Mouse (Mus musculus) brain, embryonic 18.5 days (tissue): ENCODE results near the gene Fars2.
"Not testable (repeated sequence)": the region's sequence is repeated elsewhere in the genome, so short reads cannot be mapped to it uniquely, and the experiment has no call there.

ENCODE experiments used
- DNase-seq: peaks from one replicate; pipeline ENCODE4 v3.0.0-alpha.2; 2012; ENCODE audit warnings: low read depth, low spot score

Fars2 gene

DNA sequence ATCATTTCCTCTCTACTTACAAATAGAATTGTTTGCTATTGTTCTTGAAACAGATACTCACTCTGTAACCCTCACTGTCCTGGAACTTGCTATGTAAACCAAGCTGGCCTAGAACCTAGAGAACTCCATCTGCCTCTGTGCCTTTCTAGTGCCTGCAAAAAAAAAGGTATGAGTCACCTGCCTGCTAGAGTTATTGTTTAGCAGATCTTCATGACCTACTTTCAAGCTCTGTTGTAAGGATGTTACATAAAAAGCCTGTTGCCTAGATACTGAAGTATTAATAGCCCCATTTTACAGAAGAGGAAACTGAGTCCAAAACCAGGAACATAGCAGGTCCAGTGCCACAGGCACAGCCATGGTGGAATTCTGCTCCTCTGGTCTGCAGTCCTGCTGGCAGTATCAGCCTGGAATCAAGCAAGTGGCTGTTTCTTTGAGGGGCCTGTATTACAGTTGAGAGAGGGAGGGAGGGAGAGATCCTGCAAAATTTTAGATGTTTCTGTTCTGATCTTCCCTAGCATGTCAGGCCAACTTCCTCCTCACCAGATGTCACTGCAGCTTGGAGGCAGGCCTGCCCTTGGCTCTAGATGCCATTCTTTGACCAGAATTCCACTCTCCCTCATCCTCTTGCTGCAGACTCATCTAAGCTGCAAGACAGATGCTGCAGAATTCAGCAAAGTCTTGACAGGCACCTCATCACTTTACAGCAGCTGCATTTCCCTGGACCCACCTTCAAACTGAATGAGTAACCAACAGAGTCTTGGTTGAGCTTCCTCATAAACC, 250.7 kb downstream of the Fars2 start:
- no peak for DNase-seq

DNA sequence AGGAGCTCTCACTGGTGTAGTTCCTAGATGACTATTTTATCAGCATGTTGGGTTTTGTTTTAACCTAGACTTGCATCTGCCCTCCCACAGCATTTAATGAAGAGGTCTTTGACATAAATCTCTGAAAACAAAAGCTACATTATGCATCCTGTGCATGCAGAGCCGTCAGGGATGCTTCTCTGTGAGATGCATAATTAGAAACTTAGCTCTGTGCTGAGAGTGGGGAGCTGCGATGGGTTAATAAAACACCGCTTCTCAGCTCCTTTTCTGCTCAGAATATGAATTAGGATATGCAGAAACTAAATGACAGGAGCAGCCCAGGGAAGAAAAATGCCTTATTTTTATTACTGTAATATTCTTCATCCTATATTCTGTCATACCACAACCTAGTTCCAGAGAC, 251.6 kb downstream of the Fars2 start:
- peak; percentile 6 for DNase-seq

DNA sequence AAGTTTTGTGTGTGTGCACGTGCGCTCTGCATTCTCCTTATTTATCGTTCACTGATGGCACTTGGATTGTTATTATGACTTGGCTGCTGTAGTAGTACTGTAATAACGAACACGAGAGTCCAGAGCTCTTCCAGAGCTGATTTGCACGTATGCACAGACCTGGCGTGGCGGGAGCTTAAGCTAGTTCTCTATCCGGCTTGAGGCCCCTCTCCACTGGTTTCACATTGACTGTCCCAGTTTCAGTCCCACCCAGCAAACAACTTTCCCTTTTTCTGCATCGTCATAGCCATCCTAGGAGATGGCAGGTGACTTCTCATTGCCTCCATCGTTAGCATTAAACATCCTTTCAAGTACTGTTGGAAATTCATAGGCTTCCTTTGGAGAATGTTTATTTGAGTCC, 252.2 kb downstream of the Fars2 start:
- no peak for DNase-seq

DNA sequence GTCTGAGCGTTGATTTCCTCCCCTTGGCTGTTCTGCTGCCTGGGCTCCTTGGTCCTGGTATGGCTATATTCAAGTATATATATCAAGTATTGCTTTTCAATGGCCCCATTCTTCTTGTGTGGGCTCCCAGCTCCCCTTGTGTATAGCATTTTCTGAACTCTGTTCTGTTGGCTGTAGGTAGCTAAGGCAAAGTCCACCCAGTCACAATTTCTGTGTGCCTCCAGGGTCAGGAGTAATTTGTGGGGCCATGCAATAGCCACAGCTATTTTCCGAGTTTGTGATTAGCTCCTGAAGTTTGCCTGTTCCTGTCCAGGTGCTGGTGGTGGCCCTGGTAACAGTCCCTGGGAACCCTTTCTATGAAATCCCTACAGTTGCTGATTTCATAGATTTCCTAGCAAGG, 266.0 kb downstream of the Fars2 start:
- DNase-seq: no peak

DNA sequence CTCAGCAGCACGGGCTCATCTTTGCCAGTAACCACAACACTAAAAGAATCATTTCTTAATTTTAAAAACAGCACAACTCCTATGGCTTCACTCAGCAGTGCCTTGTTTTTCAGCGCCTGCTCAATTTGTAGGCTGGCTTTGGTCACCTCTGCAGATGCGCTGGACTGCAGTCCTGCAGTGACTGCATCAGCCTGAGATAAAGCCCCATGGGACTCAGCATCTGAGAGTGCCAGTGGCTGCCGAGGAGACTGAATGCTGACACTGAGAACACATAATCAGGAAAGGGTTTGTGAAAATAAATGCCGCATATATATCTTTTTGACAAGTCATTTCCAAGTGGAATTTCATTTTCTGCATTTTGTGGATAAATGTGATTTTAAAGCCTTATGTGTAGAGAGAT, 268.9 kb downstream of the Fars2 start:
- no peak for DNase-seq

DNA sequence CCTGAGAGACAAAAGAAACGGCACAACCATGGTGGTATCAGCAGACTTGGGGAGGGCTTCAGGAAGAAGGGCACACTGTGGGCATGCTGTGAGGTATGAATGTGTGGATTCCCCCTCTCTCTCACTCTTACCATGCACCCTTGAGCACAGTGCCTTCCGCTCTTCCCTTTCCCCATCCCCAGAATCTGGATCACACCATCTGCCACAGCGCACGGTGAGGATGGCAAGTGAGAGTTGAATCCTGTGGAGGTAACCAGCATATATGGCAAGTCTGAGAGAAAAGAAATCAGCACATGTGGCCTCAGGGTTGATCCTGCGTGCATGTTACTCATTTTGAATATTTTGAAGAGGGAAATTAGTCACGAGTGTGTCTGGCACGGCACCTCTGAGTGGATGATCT, 274.7 kb downstream of the Fars2 start:
- no peak for DNase-seq

DNA sequence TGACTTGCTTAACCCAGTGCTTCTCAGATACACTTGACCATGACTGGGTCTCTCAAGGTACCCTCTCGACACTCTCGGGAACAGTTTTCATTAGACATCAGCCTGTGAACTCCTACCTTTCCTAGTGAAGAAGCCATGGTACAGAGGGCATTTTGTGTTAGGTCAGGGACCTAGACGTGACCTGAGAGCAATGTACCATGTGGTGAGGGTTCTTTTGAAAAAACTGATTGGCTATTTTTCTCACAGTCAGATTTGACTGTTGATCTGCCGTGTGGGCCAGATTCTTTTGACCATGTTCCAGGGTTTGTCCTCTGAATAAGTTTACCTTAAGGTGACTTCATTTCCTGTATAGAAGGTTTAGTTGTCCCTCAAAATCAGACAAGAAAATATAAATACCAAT, 275.5 kb downstream of the Fars2 start:
- DNase-seq: no peak

DNA sequence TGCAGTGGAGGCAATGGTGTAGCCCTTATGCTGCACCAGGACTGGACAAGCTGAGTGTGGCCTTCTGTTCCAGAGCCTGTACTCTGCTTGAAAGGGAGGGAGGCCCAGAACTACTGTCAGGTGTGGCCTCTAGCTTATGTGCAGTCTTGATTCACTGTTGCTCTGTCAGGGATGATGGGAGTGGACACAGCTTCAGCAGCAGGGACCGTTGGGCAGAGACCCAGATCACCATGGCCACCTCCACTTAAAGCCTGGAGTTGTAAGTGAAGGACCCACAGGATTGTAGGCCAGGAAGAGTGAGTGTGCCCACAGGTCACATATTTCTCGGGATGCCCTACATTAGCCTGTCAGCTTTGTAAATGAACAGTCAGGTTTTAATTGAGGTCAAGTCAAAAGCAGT, 283.8 kb downstream of the Fars2 start:
- DNase-seq: no peak

DNA sequence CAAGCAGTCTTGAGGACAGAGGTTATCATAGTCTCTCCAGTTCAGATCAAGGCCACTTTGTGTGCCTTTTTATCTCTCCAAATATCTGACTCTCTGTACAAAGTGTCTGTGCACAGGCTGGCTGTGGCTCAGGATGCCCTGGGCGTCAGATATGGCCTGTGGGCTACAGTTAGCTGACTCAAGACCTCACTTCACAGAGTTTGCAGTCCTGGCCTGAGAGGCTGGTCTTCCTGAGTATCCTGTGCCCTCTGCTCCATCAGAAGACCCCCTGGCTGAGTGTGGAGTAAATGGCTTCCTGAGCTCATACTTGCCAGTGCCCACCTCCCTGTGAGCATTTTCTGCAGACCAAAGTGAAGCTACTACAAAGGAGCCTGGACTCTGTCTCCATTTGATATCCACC, 296.1 kb downstream of the Fars2 start:
- no peak for DNase-seq

DNA sequence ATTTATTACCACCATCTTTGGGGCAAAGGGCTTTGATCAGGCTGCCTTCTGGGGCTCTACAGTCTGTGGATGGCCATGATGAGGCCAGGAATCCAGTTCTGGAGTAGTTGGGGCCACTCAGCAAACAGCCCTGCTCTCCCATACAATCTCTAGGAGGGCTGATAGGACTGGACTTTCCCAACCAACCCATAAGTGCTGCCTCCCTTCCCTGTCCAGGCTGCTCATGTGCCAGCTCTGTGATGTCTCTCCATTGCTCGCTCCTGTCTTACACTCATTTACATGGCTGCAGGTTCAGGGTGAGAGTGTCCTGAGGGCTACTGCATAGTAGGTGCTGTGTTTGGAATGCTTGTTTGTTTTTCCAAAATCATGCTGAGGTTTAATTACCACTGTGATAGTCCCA, 298.0 kb downstream of the Fars2 start:
- DNase-seq: no peak

DNA sequence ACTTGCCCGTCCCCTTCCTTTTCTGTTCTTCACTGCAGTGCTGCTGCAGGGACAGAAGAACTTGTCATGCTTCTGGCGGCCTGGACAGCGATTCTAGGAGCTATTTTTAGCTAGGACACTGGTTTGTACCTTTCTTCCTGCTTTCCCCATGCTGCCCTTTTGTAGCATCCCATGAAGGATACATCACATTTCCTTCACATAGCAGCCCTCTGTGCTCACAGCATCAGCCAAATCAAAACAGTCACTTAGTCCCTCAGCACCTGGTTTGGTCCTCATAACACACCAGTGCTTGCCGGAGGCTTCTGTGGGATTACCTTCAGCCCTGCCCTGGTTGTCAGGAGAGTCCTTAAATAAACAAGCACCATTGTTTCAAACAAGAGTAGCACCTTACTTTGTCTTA, 299.3 kb downstream of the Fars2 start:
- DNase-seq: no peak

DNA sequence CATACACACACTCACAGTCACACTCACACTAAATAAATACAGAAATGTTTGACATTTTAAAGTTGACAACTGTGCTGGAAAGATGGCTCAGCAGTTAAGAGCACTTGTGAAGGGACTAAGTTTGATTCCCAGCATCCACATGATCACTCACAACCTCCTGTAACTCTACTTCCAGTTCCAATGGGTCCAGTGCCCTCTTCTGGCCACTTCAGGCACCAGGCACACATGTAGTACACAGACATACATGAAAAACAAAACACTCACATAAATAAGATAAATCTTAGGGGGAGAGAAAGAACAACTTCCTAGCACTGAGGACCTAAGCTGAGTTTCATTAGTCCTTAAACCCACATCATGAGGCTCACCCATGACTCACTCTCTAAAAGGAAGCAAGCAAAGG, 302.1 kb downstream of the Fars2 start:
- no peak for DNase-seq

DNA sequence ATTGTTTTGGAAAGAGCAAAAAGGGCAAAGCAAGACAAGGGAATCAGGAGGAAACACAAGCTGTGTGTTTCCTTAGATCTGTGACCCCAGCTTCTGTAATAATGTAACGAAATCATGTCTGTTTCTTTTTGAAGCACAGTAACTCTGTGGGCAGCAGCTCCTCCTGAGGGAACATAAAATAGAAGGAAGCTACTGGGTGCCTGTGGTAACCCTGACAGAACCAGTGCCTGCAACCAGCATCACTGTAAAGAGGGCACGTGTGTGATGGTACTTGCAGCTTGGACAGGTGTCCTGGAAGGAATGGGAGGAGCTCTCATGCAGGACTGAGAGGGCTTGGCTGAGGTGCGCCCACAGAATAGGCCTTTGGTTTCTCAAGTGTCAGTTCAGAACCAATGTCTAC, 305.2 kb downstream of the Fars2 start:
- DNase-seq: no peak

DNA sequence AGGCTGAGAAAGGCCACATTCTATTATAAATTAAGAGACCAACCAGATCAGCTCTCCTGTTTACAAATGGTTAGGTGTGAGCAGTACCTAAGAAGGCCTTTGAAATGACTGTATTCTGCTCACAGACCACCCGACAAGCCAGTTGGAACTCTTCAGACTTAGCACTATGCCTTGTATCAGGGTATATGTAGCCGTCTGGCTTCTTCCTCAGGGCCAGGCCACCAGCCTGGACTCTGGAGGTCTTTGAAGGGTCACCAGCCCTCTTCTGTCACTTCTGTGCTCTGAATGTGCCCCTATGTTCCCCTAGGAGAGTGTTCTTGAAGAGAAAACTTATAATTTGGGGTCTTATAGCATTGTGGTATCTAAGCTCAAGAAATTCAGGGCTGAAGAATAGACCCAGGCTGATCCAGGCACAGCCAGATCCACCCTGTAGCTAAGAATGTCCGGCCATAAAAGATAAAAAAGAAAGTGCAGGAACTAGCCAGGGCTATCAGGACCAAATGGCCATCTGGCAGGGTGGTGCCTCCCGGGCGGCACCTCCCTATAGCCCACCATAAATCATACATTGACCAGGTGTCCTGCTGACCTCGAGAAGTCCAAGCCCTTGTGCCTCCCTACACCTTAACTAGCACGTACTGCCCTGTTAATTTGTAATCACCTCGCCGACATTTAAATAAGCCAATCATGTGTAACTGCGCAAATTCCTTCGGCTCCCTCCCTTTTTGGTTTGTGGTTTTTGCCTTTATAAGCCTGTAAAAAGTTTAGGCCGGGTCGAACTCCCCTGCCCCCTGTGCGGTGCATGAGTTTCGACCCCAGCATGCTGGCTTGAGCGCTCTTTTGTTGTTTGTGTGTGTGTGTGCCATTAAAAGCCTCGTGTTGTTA, 308.9 kb downstream of the Fars2 start:
- not testable (repeated sequence) for DNase-seq

DNA sequence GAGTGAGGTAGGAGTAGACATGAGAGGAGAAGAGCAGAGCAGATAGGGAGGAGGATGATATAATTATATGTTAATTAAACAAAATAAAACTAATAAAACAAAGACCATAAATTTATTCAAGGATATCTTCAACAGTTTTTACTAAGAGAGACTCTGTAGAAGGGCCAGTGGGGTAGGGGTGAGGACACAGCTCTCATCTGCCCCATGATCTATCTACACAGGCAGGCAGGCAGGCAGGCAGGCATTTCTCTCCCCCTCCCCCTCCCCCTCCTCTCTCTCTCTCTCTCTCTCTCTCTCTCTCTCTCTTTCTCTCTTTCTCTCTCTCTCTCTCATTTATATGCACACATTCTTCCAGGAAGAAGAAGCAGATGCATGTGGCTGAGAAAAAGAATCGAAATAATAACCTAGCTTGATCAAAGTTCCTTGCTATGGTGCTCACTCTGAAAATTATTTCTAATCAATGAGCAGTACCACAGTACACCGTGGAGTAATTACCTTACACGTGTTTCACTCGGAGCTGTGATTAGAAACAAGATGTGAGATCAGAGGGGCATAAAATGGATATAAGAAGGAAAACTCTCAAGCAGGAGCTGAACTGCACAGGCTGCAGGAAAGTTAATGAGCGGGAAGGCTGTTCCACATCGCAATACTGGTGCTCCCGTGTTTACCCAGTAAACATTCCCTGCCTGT, 312.4 kb downstream of the Fars2 start:
- DNase-seq: no peak

DNA sequence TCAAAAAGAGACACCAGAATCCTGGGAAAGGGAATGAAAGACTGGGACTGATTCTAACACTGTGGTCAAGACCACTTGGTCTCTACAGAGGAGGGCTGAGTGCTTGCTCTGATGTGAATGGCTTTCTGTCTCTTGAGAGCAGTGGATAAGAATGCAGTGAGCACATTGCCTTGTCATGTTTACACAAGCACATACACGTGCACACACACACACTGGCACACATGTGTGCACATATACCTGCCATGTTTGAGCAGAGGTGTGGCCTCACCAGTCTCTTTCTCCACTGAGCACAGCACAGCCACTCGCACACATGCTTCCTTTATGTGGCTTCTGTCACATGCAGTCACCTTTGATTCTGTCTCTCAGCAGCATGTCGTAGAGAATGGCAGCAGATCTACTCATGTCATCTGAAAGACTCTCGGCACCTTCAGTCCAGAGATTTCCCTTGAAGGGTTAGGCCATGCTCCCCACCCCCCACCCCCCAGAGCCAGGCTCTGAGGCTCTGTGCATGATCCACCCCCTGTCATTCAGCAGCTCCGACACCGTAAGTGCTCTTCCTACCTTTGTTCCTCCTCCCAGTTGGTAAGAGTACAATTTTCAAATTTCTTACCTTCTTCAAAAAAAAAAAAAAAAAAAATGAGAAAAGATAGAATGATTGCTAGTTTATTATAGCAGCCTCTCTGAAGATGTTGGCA, 313.4 kb downstream of the Fars2 start:
- no peak for DNase-seq

DNA sequence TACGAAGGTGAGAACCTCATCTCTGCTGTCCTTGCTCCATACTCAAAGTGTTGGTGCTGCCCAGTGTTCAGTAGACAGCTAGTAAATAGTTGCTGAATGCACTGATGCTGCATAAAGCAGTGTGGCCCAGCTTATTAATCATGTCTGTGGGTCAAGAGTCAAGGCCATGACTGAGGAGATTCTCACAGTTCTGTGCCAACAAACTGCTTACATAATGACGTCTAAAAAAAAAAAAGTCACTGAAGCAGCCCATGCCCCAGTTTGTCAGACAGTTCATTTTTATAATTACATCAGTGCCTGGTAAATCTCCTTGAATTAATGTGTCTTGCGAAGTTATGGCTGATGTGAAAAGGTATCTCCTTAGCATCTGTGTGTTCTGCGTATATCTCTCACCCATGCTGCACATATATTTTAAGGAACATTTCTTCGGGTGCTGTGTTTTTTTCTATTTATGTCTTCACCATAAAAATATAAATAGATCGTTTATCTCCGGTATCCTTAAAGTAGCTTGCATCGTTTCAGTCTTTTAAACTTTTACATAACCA, 314.8 kb downstream of the Fars2 start:
- DNase-seq: no peak

DNA sequence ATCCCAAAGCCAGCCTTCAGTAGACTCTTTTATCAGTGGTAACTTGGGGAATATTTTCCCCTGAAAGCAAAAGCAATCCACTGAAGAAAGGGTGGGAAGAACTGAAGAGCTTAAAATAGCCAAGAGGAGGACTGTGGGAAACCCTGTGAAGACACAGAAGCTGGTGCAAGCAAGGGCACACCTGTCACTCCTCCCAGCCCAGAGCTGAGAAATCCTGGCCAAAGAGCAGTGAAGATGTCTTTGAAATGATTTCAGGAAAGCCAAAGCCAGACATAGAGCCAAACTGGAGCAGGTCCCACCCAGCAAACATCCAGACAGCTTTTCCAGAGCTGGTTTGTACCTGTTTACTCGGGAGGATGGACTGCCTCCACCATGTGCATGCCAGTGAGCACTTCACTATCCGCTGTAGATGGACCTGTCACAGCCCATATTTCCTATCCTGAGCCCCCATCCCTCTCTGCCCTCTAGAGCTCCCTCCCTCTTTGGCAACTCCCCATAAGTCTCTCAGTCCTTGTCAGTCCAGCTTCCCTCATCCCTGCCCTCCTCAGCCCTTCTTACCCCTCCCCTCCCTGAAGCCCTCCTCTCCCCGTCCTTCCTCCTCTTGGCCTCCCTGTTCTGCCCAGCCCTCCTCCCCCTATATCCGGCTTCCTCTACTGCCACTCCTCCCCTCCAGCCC, 327.7 kb downstream of the Fars2 start:
- no peak for DNase-seq

DNA sequence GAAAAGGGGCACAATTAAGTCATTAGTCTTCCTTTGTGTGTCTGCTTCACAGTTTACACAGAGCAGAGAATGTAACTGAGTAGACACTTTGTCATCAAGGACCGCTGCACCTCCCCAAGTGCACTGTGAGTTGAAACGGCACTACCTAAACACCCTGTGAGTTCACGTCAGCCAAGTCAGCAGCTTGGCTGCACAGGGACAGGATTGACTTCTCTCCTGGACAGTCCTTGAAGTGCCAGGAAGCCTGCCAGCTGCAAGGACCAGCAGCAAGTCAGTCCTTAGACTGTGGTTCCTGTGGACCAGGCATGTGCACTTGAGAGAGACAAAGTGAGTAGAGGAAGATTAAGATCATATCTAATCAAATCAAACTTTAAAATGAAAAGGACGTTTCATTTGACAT, 330.7 kb downstream of the Fars2 start:
- no peak for DNase-seq

DNA sequence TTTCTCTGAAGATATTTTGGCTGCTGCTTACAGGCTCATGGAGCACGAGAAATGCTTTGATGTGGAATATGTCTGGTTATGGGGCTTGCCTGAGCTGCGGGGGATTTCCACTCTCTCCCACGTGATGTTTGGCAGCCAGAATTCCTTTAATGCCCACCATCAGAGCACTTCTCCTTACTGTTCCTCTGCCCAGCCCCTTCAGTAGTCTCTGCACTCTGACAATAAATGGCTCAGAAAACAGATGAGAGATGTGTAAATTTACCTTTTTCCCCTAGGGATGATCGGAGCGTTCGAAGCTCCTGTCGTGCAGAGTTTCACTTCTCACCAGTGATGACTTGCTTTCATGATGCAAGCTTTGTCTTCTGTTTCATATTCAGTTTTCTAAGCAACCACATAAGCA, 331.4 kb downstream of the Fars2 start:
- no peak for DNase-seq

DNA sequence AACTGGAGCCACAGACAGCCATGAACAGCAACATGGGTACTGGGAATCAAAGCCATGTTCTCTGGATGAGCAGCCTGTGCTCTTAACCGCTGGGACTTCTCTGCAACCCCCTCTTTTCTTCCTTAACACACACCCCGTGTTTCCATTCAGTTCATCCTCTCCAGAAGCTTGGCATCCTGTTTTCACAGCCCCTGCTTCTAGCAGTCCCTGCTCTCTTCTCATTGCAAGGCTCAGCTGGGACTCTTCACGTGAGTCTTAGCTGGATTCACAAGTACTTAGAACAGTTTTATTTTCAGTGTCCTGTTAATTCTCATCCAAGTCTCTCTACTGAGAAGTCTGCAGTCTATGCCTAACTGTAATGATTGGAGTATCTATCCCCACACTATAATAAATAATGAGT, 334.2 kb downstream of the Fars2 start:
- DNase-seq: no peak
